Mouse (Mus musculus) CD8-positive naive resting alpha-beta T cell, adult 2 months (primary cell): ENCODE data around the gene Sufu.

Experiments used
- DNase-seq, 2 experiments: peaks; one replicate each; pipeline ENCODE4 v3.0.0; 2022; ENCODE audit warnings: low read depth in 2 of 2, low spot score in 2 of 2

Sufu gene

GRCm38 (mm10) chr19:46426488-46426887, 29.8 kb downstream of the Sufu start:
- DNase-seq, result no peak

- DNase-seq, result no peak
Measured at GRCm38 (mm10) chr19:46429250-46429649, 32.6 kb downstream of the Sufu start.

- DNase-seq, result no peak
Measured at GRCm38 (mm10) chr19:46433712-46434111, 37.0 kb downstream of the Sufu start.

- DNase-seq, result no peak
Measured at GRCm38 (mm10) chr19:46434148-46434547, 37.5 kb downstream of the Sufu start.

GRCm38 (mm10) chr19:46434591-46434990, 37.9 kb downstream of the Sufu start:
- no peak for DNase-seq

GRCm38 (mm10) chr19:46435492-46435891, 38.8 kb downstream of the Sufu start:
- no peak for DNase-seq

- DNase-seq, result no peak
Measured at GRCm38 (mm10) chr19:46443509-46443908, 46.8 kb downstream of the Sufu start.

GRCm38 (mm10) chr19:46444209-46444608, 47.5 kb downstream of the Sufu start:
- DNase-seq, result peak; percentile 58 to 61

GRCm38 (mm10) chr19:46445641-46446040, 48.9 kb downstream of the Sufu start:
- DNase-seq, result no peak

GRCm38 (mm10) chr19:46446436-46447020, 49.8 kb downstream of the Sufu start:
- no peak for DNase-seq

GRCm38 (mm10) chr19:46447110-46447509, 50.4 kb downstream of the Sufu start:
- no peak for DNase-seq

GRCm38 (mm10) chr19:46447911-46448310, 51.2 kb downstream of the Sufu start:
- DNase-seq, result no peak

GRCm38 (mm10) chr19:46449261-46450005, 52.7 kb downstream of the Sufu start:
- no peak for DNase-seq

- peak; percentile 45 to 57 for DNase-seq
Measured at GRCm38 (mm10) chr19:46452052-46452827, 55.5 kb downstream of the Sufu start.

GRCm38 (mm10) chr19:46452916-46453315, 56.2 kb downstream of the Sufu start:
- no peak for DNase-seq

GRCm38 (mm10) chr19:46454126-46454880, 57.6 kb downstream of the Sufu start:
- no peak for DNase-seq

- DNase-seq, result no peak
Measured at GRCm38 (mm10) chr19:46455032-46455431, 58.3 kb downstream of the Sufu start.

GRCm38 (mm10) chr19:46455556-46455955, 58.9 kb downstream of the Sufu start:
- DNase-seq, result no peak

- no peak for DNase-seq
Measured at GRCm38 (mm10) chr19:46456018-46456735, 59.5 kb downstream of the Sufu start.

GRCm38 (mm10) chr19:46457798-46458197, 61.1 kb downstream of the Sufu start:
- DNase-seq, result no peak

- no peak for DNase-seq
Measured at GRCm38 (mm10) chr19:46459256-46459655, 62.6 kb downstream of the Sufu start.
